Mouse (Mus musculus) lung, postnatal 0 days (tissue): ENCODE results near the gene Nos1.

ENCODE experiments used
- CTCF ChIP-seq: IDR thresholded peaks from 2 replicates; pipeline ENCODE4 v1.5.1; 2016; ENCODE audit warnings: antibody characterized with exemption, mild to moderate bottlenecking
- EP300 ChIP-seq: IDR thresholded peaks from 2 replicates; pipeline ENCODE4 v1.6.1; 2016; ENCODE audit warnings: antibody characterized with exemption, mild to moderate bottlenecking, control low read depth

- TF ChIP-seq CTCF: no peak
- no peak for TF ChIP-seq EP300
Observed at GRCm38 (mm10) chr5:117803551-117803950, 22.7 kb downstream of the Nos1 start.
